Mouse (Mus musculus) hindbrain, embryonic 11.5 days (tissue): ENCODE results near the gene Ufsp1. TPM values are rescaled to one million over a fixed set of nuclear protein-coding genes. Genes with fewer than 3 reads are reported as not detected.

ENCODE experiments used
- ATAC-seq: fragments of 200-750 bp; cut with Nextera tagmentation; 2 replicates; pipeline ENCODE4 v1.8.0; 2017; ENCODE audit warnings: mild to moderate bottlenecking, moderate TSS enrichment, moderate library complexity; ENCODE audit not compliant: low FRiP score
- DNase-seq: peaks from one replicate; pipeline ENCODE4 v3.0.0-alpha.2; 2015; ENCODE audit warnings: low spot score
- H3K27ac ChIP-seq: fragments of 300-500 bp; sonication (generic); 2 replicates; pipeline ENCODE4 v1.5.1; 2014; ENCODE audit warnings: mild to moderate bottlenecking, low read depth, low read length
- H3K27me3 ChIP-seq: fragments of 300-500 bp; sonication (generic); 2 replicates; pipeline ENCODE4 v1.6.1; 2014; ENCODE audit warnings: mild to moderate bottlenecking, low read length, moderate library complexity, mixed read lengths; ENCODE audit not compliant: control insufficient read depth, insufficient read depth
- H3K36me3 ChIP-seq: fragments of 300-500 bp; sonication (generic); 2 replicates; pipeline ENCODE4 v1.6.1; 2014; ENCODE audit warnings: mild to moderate bottlenecking, low read length, moderate library complexity, mixed read lengths; ENCODE audit not compliant: control insufficient read depth, insufficient read depth
- H3K4me1 ChIP-seq: fragments of 300-500 bp; sonication (generic); replicated peaks from 2 replicates; pipeline ENCODE4 v1.6.1; 2014; ENCODE audit warnings: low read length, mixed read lengths; ENCODE audit not compliant: control insufficient read depth, insufficient read depth
- H3K4me2 ChIP-seq: fragments of 300-500 bp; sonication (generic); replicated peaks from 2 replicates; pipeline ENCODE4 v1.6.1; 2014; ENCODE audit warnings: mild to moderate bottlenecking, low read depth, low read length
- H3K4me3 ChIP-seq: fragments of 300-500 bp; sonication (generic); 2 replicates; pipeline ENCODE4 v1.5.1; 2014; ENCODE audit warnings: low read depth, low read length
- H3K9ac ChIP-seq: fragments of 300-500 bp; sonication (generic); 2 replicates; pipeline ENCODE4 v1.6.1; 2014; ENCODE audit warnings: low read depth, low read length
- H3K9me3 ChIP-seq: fragments of 300-500 bp; sonication (generic); 2 replicates; pipeline ENCODE4 v1.6.1; 2016; ENCODE audit warnings: low read length; ENCODE audit not compliant: control insufficient read depth
- WGBS: fragments of 180-500 bp; shearing (Covaris S2); extraction: QIAGEN DNeasy Blood & Tissue Kit; methylation state at CpG from one replicate; pipeline ENCODE4 v1.1.7; 2014; 5-methylcytosine and 5-hydroxymethylcytosine counted together
- polyA plus RNA-seq: library from polyadenylated mRNA; unstranded; fragments of >200 nt; fragmentation: Nextera tagmentation; extraction: Ambion mirVana; gene quantifications from 2 replicates; pipeline ENCODE4 v1.2.1, GENCODE M21; 2014

The Ufsp1 gene
- polyA plus RNA-seq, 1 experiment from 2014 or later = 8.6 TPM

DNA sequence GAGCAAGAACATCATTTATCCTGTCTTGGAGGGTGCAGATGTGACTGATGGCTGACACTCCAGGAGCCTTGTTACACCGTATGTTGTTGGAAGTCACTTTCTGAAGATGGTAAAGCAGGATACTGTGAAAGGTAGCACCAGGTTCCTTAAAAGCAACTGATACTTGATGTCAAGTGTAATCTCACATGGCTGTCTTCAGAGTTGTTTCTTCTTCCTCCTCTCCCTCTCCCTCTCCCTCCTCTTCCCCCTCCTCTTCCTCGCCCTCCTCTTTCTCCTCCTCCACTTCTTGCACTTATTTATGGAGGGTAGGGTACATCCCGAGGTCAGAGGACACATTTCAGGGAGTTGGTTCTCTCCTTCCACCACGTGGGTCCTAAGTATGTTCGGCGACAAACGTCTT is 8.4 kb upstream of the Ufsp1 start:
- H3K27me3 ChIP-seq = peaks cover 34% of the 10 kb centered on the region
- H3K4me1 ChIP-seq = peaks cover 15% of the 10 kb centered on the region
- no peak for ATAC-seq
- WGBS = 51% methylated on average over 7 of the region's 7 CpGs
- no peak overlapping the region for H3K9ac ChIP-seq
- H3K4me2 ChIP-seq = no peak overlapping the region
- no peak overlapping the region for H3K4me3 ChIP-seq
- H3K36me3 ChIP-seq = no peaks in the 10 kb centered on the region
- H3K27ac ChIP-seq = no peak overlapping the region
- H3K9me3 ChIP-seq = no peaks in the 10 kb centered on the region
- no peak for DNase-seq

DNA sequence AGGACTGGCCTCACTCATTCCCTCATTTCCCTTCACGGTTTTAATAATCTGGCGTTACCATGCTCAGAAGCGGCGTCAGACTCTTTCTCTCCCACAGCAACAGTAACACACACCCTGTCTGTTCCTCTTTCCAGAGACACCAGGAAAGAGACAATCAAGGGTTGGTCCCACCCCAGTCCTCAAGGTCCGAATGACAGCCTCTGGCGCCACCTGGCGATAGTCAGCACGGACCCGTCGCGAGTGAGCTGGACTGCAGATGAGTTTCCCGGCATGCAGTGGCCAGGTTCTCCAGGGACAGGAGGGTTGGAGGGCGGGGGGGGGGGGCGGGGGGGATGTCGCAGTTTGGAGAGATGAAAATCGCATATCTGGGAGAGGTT is 7.8 kb upstream of the Ufsp1 start:
- Histone ChIP-seq H3K27me3 (peaks cover 34% of the 10 kb centered on the region), H3K27ac (no peak overlapping the region)
- under 1% methylated on average over 16 of the region's 16 CpGs for WGBS

GRCm38 (mm10) chr5:137287032-137287952 is 7.1 kb upstream of the Ufsp1 start, which contains the start of gene Ache:
Gene Ache (plus strand): TSS chr5:137287519.
- Histone ChIP-seq H3K27me3 (peaks cover 34% of the 10 kb centered on the region), H3K9ac (peak within 1 kb of the TSS; percentile 57), H3K4me2 (peak within 1 kb of the TSS; percentile 93), H3K36me3 (no peaks in the 10 kb centered on the region), H3K4me1 (peaks cover 15% of the 10 kb centered on the region), H3K9me3 (no peaks in the 10 kb centered on the region), H3K27ac (peak within 1 kb of the TSS; percentile 47), H3K4me3 (peak within 1 kb of the TSS; percentile 42)
- DNase-seq (peak; percentile 68), ATAC-seq (peak; percentile 69)
- WGBS = under 1% methylated on average over 40 of the region's 40 CpGs

More for the DNA sequence above, 7.8 kb upstream of the Ufsp1 start:
- peak; percentile 93 for DNase-seq
- peak overlapping the region; percentile 93 for H3K4me2 ChIP-seq
- H3K36me3 ChIP-seq = no peaks in the 10 kb centered on the region
- no peaks in the 10 kb centered on the region for H3K9me3 ChIP-seq
- H3K9ac ChIP-seq = peak overlapping the region; percentile 53
- H3K4me1 ChIP-seq = peaks cover 15% of the 10 kb centered on the region
- ATAC-seq = peak; percentile 72
- peak overlapping the region; percentile 38 for H3K4me3 ChIP-seq

DNA sequence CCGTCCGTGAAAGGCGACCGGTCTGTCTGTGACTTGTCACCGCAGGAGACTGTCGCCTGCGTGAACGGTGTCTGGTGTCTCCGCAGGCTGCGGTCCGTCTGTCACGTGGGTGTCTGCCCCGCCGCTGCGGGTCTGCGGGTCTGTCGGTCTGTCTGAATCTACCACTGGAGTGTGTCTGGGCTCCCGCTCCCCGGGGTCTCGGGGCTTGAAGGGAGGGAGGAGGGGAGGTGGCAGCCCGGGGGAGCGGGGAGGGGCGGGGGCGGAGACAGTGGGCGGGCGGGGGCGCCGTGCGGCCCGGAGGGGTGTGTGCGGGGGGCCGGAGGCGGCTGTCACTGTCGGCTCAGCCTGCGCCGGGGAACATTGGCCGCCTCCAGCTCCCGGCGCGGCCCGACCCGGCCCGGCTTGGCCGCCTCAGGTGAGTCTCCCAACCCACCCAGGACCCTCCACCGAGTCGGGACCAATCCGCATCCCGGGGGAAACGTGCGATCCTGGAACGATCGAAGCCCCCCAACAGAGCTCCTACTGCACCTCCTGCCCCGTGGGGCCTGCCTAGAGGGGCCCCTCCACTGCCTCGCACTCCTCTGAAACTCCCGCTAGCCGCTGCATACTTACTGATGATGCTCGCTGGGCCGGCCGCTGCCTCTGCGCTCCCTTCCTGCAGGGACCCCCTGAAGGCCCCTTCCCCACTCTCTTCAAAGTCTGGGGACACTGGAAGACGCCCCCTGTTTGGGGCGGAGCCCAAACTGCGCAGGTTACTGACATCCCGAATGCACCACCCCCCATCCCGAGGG is 6.3 kb upstream of the Ufsp1 start:
- ATAC-seq = 0 out of 2 replicates have a peak, but pooled peaks have one; percentile 24

DNA sequence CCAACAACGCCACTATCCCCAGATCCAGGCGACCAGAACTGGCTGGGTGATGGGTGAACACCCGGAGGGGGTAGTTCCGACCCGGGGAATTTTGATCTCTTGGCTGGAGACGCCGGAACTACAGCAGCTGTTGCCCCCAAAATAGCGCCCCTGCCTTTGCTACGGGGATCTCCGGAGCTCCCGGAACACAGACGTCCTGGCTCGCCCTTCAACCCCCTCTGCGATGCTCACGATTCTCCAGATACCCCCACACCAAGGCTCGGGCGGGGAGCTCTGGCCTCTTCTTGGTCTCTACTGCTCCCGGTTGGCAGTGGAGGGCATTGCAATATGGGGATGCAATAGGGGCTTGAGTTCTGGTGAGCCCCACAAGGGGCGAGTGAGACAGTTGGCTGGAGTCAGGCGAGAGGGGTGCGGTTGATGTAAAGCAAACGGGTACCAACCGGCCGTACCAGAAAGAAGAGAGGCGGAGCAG is 5.4 kb upstream of the Ufsp1 start:
- Histone ChIP-seq H3K27ac (no peak overlapping the region), H3K9me3 (no peaks in the 10 kb centered on the region), H3K27me3 (peaks cover 34% of the 10 kb centered on the region), H3K4me3 (peak overlapping the region; percentile 42), H3K4me1 (peaks cover 15% of the 10 kb centered on the region), H3K4me2 (peak overlapping the region; percentile 93), H3K36me3 (no peaks in the 10 kb centered on the region), H3K9ac (no peak overlapping the region)
- 3% methylated on average over 25 of the region's 25 CpGs for WGBS
- peak; percentile 70 for DNase-seq
- ATAC-seq = no peak

More for the DNA sequence above, 6.3 kb upstream of the Ufsp1 start:
- H3K27me3 ChIP-seq = peaks cover 34% of the 10 kb centered on the region
- H3K4me2 ChIP-seq = peak overlapping the region; percentile 93
- peak overlapping the region; percentile 42 for H3K4me3 ChIP-seq
- peak; percentile 48 for DNase-seq
- no peaks in the 10 kb centered on the region for H3K9me3 ChIP-seq
- H3K4me1 ChIP-seq = peaks cover 15% of the 10 kb centered on the region
- WGBS = under 1% methylated on average over 63 of the region's 65 CpGs
- no peak overlapping the region for H3K27ac ChIP-seq
- H3K9ac ChIP-seq = peak overlapping the region; percentile 57
- H3K36me3 ChIP-seq = no peaks in the 10 kb centered on the region

DNA sequence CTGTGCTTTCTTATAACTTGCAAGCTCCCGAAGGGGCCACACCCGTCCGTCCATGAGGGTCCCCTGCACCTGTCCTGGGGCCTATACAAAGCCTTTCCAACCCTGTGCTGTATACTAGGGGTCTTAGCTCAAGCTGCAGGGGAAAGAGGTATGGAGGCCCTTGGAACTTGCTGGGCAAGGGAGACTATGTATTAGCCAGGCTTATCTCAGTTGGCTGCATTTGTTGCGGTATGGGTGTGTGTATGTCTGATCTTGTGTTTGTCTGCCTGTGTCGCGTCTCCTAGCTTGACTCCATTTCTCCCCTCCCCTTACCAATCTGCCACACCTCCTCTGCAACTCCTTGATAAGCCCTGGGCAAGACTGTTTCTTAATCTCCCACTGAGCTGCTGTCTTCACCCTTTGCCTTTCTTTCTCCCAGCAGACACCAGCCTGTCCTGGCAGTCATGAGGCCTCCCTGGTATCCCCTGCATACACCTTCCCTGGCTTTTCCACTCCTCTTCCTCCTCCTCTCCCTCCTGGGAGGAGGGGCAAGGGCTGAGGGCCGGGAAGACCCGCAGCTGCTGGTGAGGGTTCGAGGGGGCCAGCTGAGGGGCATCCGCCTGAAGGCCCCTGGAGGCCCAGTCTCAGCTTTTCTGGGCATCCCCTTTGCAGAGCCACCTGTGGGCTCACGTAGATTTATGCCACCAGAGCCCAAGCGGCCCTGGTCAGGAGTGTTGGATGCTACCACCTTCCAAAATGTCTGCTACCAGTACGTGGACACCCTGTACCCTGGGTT is 4.7 kb upstream of the Ufsp1 start:
- no peaks in the 10 kb centered on the region for H3K36me3 ChIP-seq
- 48% methylated on average over 13 of the region's 13 CpGs for WGBS
- no peak overlapping the region for H3K27ac ChIP-seq
- no peak overlapping the region for H3K4me3 ChIP-seq
- H3K27me3 ChIP-seq = peaks cover 34% of the 10 kb centered on the region
- DNase-seq = no peak
- H3K4me2 ChIP-seq = no peak overlapping the region
- no peak overlapping the region for H3K9ac ChIP-seq
- no peak for ATAC-seq
- peaks cover 17% of the 10 kb centered on the region for H3K4me1 ChIP-seq
- H3K9me3 ChIP-seq = no peaks in the 10 kb centered on the region

GRCm38 (mm10) chr5:137290677-137291076 is 3.8 kb upstream of the Ufsp1 start:
- Histone ChIP-seq H3K9ac (no peak overlapping the region), H3K27ac (no peak overlapping the region), H3K27me3 (peaks cover 34% of the 10 kb centered on the region), H3K4me2 (no peak overlapping the region), H3K9me3 (no peaks in the 10 kb centered on the region), H3K36me3 (no peaks in the 10 kb centered on the region), H3K4me1 (peaks cover 18% of the 10 kb centered on the region), H3K4me3 (no peak overlapping the region)
- WGBS = 22% methylated on average over 15 of the region's 15 CpGs
- no peak for ATAC-seq
- DNase-seq = peak; percentile 53

GRCm38 (mm10) chr5:137291381-137291926 is 3.0 kb upstream of the Ufsp1 start:
- 85% methylated on average over 15 of the region's 15 CpGs for WGBS
- H3K27me3 ChIP-seq = peaks cover 34% of the 10 kb centered on the region
- no peak overlapping the region for H3K27ac ChIP-seq
- no peak overlapping the region for H3K9ac ChIP-seq
- peaks cover 18% of the 10 kb centered on the region for H3K4me1 ChIP-seq
- DNase-seq (no peak), ATAC-seq (no peak)
- H3K4me3 ChIP-seq = no peak overlapping the region
- H3K4me2 ChIP-seq = no peak overlapping the region
- H3K9me3 ChIP-seq = no peaks in the 10 kb centered on the region
- no peaks in the 10 kb centered on the region for H3K36me3 ChIP-seq
